Mouse (Mus musculus): ENCODE results near the gene Nek5. TPM values are rescaled to one million over a fixed set of nuclear protein-coding genes. Genes with fewer than 3 reads are reported as not detected.

Gene Nek5
- polyA plus RNA-seq, 1 experiment from 2014 or later = not detected

- WGBS = 1% methylated on average over 3 of the region's 3 CpGs
- no peak for ATAC-seq (replicated peaks; ENCODE audit: insufficient number of reproducible peaks, low FRiP score, low TSS enrichment, low read depth)
- Histone ChIP-seq H3K36me3 (replicated peaks; ENCODE audit: control insufficient read depth, insufficient read depth, low read depth, low read length) (peaks cover 10% of the 10 kb centered on the region), H3K4me1 (ENCODE audit: control insufficient read depth, insufficient read depth, low read length) (no peaks in the 10 kb centered on the region), H3K9me3 (replicated peaks; ENCODE audit: control insufficient read depth, low read length) (no peaks in the 10 kb centered on the region), H3K27me3 (ENCODE audit: control insufficient read depth, insufficient read depth, low read length) (peaks cover 5% of the 10 kb centered on the region), H3K27ac (replicated peaks; ENCODE audit: low read depth, low read length) (no peak overlapping the region), H3K4me3 (ENCODE audit: low read depth, low read length) (peak overlapping the region; percentile 69), H3K4me2 (ENCODE audit: low read depth, low read length) (peak overlapping the region; percentile 48), H3K9ac (replicated peaks; ENCODE audit: low read length) (no peak overlapping the region)
- DNase-seq (ENCODE audit: low spot score) = no peak
Observed at GRCm38 (mm10) chr8:22061126-22061525, 63.7 kb downstream of the Nek5 start.

GRCm38 (mm10) chr8:22060446-22060889 is 64.4 kb downstream of the Nek5 start, which contains the start of gene Alg11:
Gene Alg11 (plus strand): TSS chr8:22060721.
- H3K36me3 ChIP-seq (replicated peaks; ENCODE audit: control insufficient read depth, insufficient read depth, low read depth, low read length) = peaks cover 6% of the 10 kb centered on the region

GRCm38 (mm10) chr8:22059821-22060445 is 64.9 kb downstream of the Nek5 start, which contains the start of gene Atp7b:
Gene Atp7b (minus strand): TSS chr8:22060305.
- no peak within 1 kb of the TSS for H3K27ac ChIP-seq (replicated peaks; ENCODE audit: low read depth, low read length)
- H3K36me3 ChIP-seq (replicated peaks; ENCODE audit: control insufficient read depth, insufficient read depth, low read depth, low read length) = peaks cover under 1% of the 10 kb centered on the region; the same call in 1 of the 2 replicates
- peak within 1 kb of the TSS; percentile 91 for H3K4me2 ChIP-seq (ENCODE audit: low read depth, low read length)
- H3K4me1 ChIP-seq (ENCODE audit: control insufficient read depth, insufficient read depth, low read length) = no peaks in the 10 kb centered on the region
- H3K9me3 ChIP-seq (replicated peaks; ENCODE audit: control insufficient read depth, low read length) = no peaks in the 10 kb centered on the region
- peaks cover 5% of the 10 kb centered on the region for H3K27me3 ChIP-seq (ENCODE audit: control insufficient read depth, insufficient read depth, low read length)
- ATAC-seq (replicated peaks; ENCODE audit: insufficient number of reproducible peaks, low FRiP score, low TSS enrichment, low read depth) = peak; percentile 93
- peak within 1 kb of the TSS; percentile 69 for H3K4me3 ChIP-seq (ENCODE audit: low read depth, low read length)
- WGBS = under 1% methylated on average over 38 of the region's 46 CpGs
- DNase-seq (ENCODE audit: low spot score) = peak; percentile 45
- H3K9ac ChIP-seq (replicated peaks; ENCODE audit: low read length) = peak within 1 kb of the TSS; percentile 60

More at GRCm38 (mm10) chr8:22060446-22060889, 64.4 kb downstream of the Nek5 start, which contains the start of gene Alg11:
- Histone ChIP-seq H3K4me2 (ENCODE audit: low read depth, low read length) (peak within 1 kb of the TSS; percentile 91), H3K9ac (replicated peaks; ENCODE audit: low read length) (peak within 1 kb of the TSS; percentile 60), H3K4me3 (ENCODE audit: low read depth, low read length) (peak within 1 kb of the TSS; percentile 69), H3K27ac (replicated peaks; ENCODE audit: low read depth, low read length) (no peak within 1 kb of the TSS), H3K9me3 (replicated peaks; ENCODE audit: control insufficient read depth, low read length) (no peaks in the 10 kb centered on the region), H3K4me1 (ENCODE audit: control insufficient read depth, insufficient read depth, low read length) (no peaks in the 10 kb centered on the region), H3K27me3 (ENCODE audit: control insufficient read depth, insufficient read depth, low read length) (peaks cover 5% of the 10 kb centered on the region)
- WGBS = 0% methylated on average over 36 of the region's 36 CpGs
- DNase-seq (ENCODE audit: low spot score) (peak; percentile 99), ATAC-seq (replicated peaks; ENCODE audit: insufficient number of reproducible peaks, low FRiP score, low TSS enrichment, low read depth) (peak; percentile 100)

- DNase-seq (ENCODE audit: low spot score) = no peak
- H3K9ac ChIP-seq (replicated peaks; ENCODE audit: low read length) = peak overlapping the region; percentile 60; the same call in 1 of the 2 replicates
- no peaks in the 10 kb centered on the region for H3K36me3 ChIP-seq (replicated peaks; ENCODE audit: control insufficient read depth, insufficient read depth, low read depth, low read length)
- H3K4me1 ChIP-seq (ENCODE audit: control insufficient read depth, insufficient read depth, low read length) = no peaks in the 10 kb centered on the region
- no peak for ATAC-seq (replicated peaks; ENCODE audit: insufficient number of reproducible peaks, low FRiP score, low TSS enrichment, low read depth)
- peaks cover 5% of the 10 kb centered on the region for H3K27me3 ChIP-seq (ENCODE audit: control insufficient read depth, insufficient read depth, low read length)
- peak overlapping the region; percentile 91 for H3K4me2 ChIP-seq (ENCODE audit: low read depth, low read length)
- no peaks in the 10 kb centered on the region for H3K9me3 ChIP-seq (replicated peaks; ENCODE audit: control insufficient read depth, low read length)
- WGBS = 42% methylated on average over 11 of the region's 11 CpGs
- peak overlapping the region; percentile 69 for H3K4me3 ChIP-seq (ENCODE audit: low read depth, low read length)
- H3K27ac ChIP-seq (replicated peaks; ENCODE audit: low read depth, low read length) = no peak overlapping the region
Observed at GRCm38 (mm10) chr8:22059153-22059738, 65.6 kb downstream of the Nek5 start.

- no peaks in the 10 kb centered on the region for H3K4me1 ChIP-seq (ENCODE audit: control insufficient read depth, insufficient read depth, low read length)
- 82% methylated on average over 9 of the region's 9 CpGs for WGBS
- peaks cover 5% of the 10 kb centered on the region for H3K27me3 ChIP-seq (ENCODE audit: control insufficient read depth, insufficient read depth, low read length)
- H3K4me3 ChIP-seq (ENCODE audit: low read depth, low read length) = no peak overlapping the region
- no peak overlapping the region for H3K27ac ChIP-seq (replicated peaks; ENCODE audit: low read depth, low read length)
- ATAC-seq (replicated peaks; ENCODE audit: insufficient number of reproducible peaks, low FRiP score, low TSS enrichment, low read depth) (no peak), DNase-seq (ENCODE audit: low spot score) (no peak)
- H3K9me3 ChIP-seq (replicated peaks; ENCODE audit: control insufficient read depth, low read length) = no peaks in the 10 kb centered on the region
- no peaks in the 10 kb centered on the region for H3K36me3 ChIP-seq (replicated peaks; ENCODE audit: control insufficient read depth, insufficient read depth, low read depth, low read length)
- no peak overlapping the region for H3K9ac ChIP-seq (replicated peaks; ENCODE audit: low read length)
- no peak overlapping the region for H3K4me2 ChIP-seq (ENCODE audit: low read depth, low read length)
Observed at GRCm38 (mm10) chr8:22058368-22058767, 66.5 kb downstream of the Nek5 start.

- Histone ChIP-seq H3K9me3 (replicated peaks; ENCODE audit: control insufficient read depth, low read length) (no peaks in the 10 kb centered on the region), H3K27ac (replicated peaks; ENCODE audit: low read depth, low read length) (no peak overlapping the region), H3K9ac (replicated peaks; ENCODE audit: low read length) (no peak overlapping the region), H3K4me3 (ENCODE audit: low read depth, low read length) (no peak overlapping the region), H3K4me2 (ENCODE audit: low read depth, low read length) (no peak overlapping the region), H3K4me1 (ENCODE audit: control insufficient read depth, insufficient read depth, low read length) (no peaks in the 10 kb centered on the region), H3K36me3 (replicated peaks; ENCODE audit: control insufficient read depth, insufficient read depth, low read depth, low read length) (no peaks in the 10 kb centered on the region), H3K27me3 (ENCODE audit: control insufficient read depth, insufficient read depth, low read length) (peaks cover 5% of the 10 kb centered on the region)
- DNase-seq (ENCODE audit: low spot score) = no peak
- ATAC-seq (replicated peaks; ENCODE audit: insufficient number of reproducible peaks, low FRiP score, low TSS enrichment, low read depth) = no peak
- 79% methylated on average over 3 of the region's 3 CpGs for WGBS
Observed at GRCm38 (mm10) chr8:22056850-22057249, 68.0 kb downstream of the Nek5 start.

- H3K4me2 ChIP-seq (ENCODE audit: low read depth, low read length) = no peak overlapping the region
- H3K36me3 ChIP-seq (replicated peaks; ENCODE audit: control insufficient read depth, insufficient read depth, low read depth, low read length) = no peaks in the 10 kb centered on the region
- H3K9me3 ChIP-seq (replicated peaks; ENCODE audit: control insufficient read depth, low read length) = no peaks in the 10 kb centered on the region
- no peak overlapping the region for H3K27ac ChIP-seq (replicated peaks; ENCODE audit: low read depth, low read length)
- H3K9ac ChIP-seq (replicated peaks; ENCODE audit: low read length) = no peak overlapping the region
- H3K4me1 ChIP-seq (ENCODE audit: control insufficient read depth, insufficient read depth, low read length) = no peaks in the 10 kb centered on the region
- no peak for ATAC-seq (replicated peaks; ENCODE audit: insufficient number of reproducible peaks, low FRiP score, low TSS enrichment, low read depth)
- 86% methylated on average over 2 of the region's 2 CpGs for WGBS
- no peak overlapping the region for H3K4me3 ChIP-seq (ENCODE audit: low read depth, low read length)
- peaks cover 5% of the 10 kb centered on the region for H3K27me3 ChIP-seq (ENCODE audit: control insufficient read depth, insufficient read depth, low read length)
- no peak for DNase-seq (ENCODE audit: low spot score)
Observed at GRCm38 (mm10) chr8:22055492-22055877, 69.4 kb downstream of the Nek5 start.
